Mouse (Mus musculus): Measurements from ENCODE around the gene Cpne5. TPM values are rescaled to one million over a fixed set of nuclear protein-coding genes. Genes with fewer than 3 reads are reported as not detected.
"Not testable (repeated sequence)": the region's sequence is repeated elsewhere in the genome, so short reads cannot be mapped to it uniquely, and the experiment has no call there.

Gene Cpne5
- polyA plus RNA-seq, 1 experiment from 2014 or later = 55.8 TPM

- Histone ChIP-seq H3K4me2 (ENCODE audit: low read length) (no peak overlapping the region), H3K27me3 (ENCODE audit: control insufficient read depth, insufficient read depth, low read depth, low read length) (no peaks in the 10 kb centered on the region), H3K4me3 (ENCODE audit: low read depth, low read length) (no peak overlapping the region), H3K27ac (ENCODE audit: low read length) (no peak overlapping the region), H3K9ac (ENCODE audit: low read depth, low read length) (no peak overlapping the region), H3K4me1 (ENCODE audit: control insufficient read depth, insufficient read depth, low read length) (no peaks in the 10 kb centered on the region), H3K36me3 (ENCODE audit: control insufficient read depth, insufficient read depth, low read length) (no peaks in the 10 kb centered on the region), H3K9me3 (replicated peaks; ENCODE audit: control insufficient read depth, low read length, poor library complexity, severe bottlenecking) (no peaks in the 10 kb centered on the region)
- ATAC-seq = no peak
- 88% methylated on average over 5 of the region's 5 CpGs for WGBS
Measured at GRCm38 (mm10) chr17:29111332-29111731, 126.6 kb downstream of the Cpne5 start.

GRCm38 (mm10) chr17:29110356-29110755 is 127.6 kb downstream of the Cpne5 start:
- not testable (repeated sequence) for H3K4me1 ChIP-seq (ENCODE audit: control insufficient read depth, insufficient read depth, low read length); ATAC-seq; H3K27me3 ChIP-seq (ENCODE audit: control insufficient read depth, insufficient read depth, low read depth, low read length); H3K4me2 ChIP-seq (ENCODE audit: low read length); H3K36me3 ChIP-seq (ENCODE audit: control insufficient read depth, insufficient read depth, low read length); H3K27ac ChIP-seq (ENCODE audit: low read length); H3K4me3 ChIP-seq (ENCODE audit: low read depth, low read length); H3K9ac ChIP-seq (ENCODE audit: low read depth, low read length); H3K9me3 ChIP-seq (replicated peaks; ENCODE audit: control insufficient read depth, low read length, poor library complexity, severe bottlenecking)
- WGBS = 87% methylated on average over 6 of the region's 6 CpGs

Other genes starting within 250 kb of the Cpne5 start
- gene Stk38, start 230.2 kb downstream of the Cpne5 start, polyA plus RNA-seq (2015; fragmentation: Nextera tagmentation; extraction: Ambion mirVana) = 83.1 and 90.9 TPM in 2 replicates
- gene Srsf3, start 205.5 kb downstream of the Cpne5 start, polyA plus RNA-seq (2015; fragmentation: Nextera tagmentation; extraction: Ambion mirVana) = 425 and 475 TPM in 2 replicates
- 115 and 148 TPM in 2 replicates for gene Cdkn1a, start 147.2 kb downstream of the Cpne5 start, polyA plus RNA-seq (2015; fragmentation: Nextera tagmentation; extraction: Ambion mirVana)
- 0.08 and 0.17 TPM in 2 replicates for gene Rab44, start 124.0 kb downstream of the Cpne5 start, polyA plus RNA-seq (2015; fragmentation: Nextera tagmentation; extraction: Ambion mirVana)
- gene Ppil1, start 26.0 kb upstream of the Cpne5 start, polyA plus RNA-seq (2015; fragmentation: Nextera tagmentation; extraction: Ambion mirVana) = 106 and 107 TPM in 2 replicates
- gene BC004004, start 30.6 kb upstream of the Cpne5 start, polyA plus RNA-seq (2015; fragmentation: Nextera tagmentation; extraction: Ambion mirVana) = 125 TPM in 2 replicates
- gene Pi16, start 79.5 kb upstream of the Cpne5 start, polyA plus RNA-seq (2015; fragmentation: Nextera tagmentation; extraction: Ambion mirVana) = 3.3 and 4.4 TPM in 2 replicates
- 463 and 470 TPM in 2 replicates for gene Mtch1, start 109.8 kb upstream of the Cpne5 start, polyA plus RNA-seq (2015; fragmentation: Nextera tagmentation; extraction: Ambion mirVana)
- gene Fgd2, start 122.7 kb upstream of the Cpne5 start, polyA plus RNA-seq (2015; fragmentation: Nextera tagmentation; extraction: Ambion mirVana) = 8.6 and 12.7 TPM in 2 replicates

Data from midbrain, embryonic 16.5 days (tissue).